Comparison of ENCODE assay signal across 8 mouse cellular contexts in genomic region chr17:86753931-86754805, GRCm38 (mm10). TPM values are rescaled to one million over a fixed set of nuclear protein-coding genes. Genes with fewer than 3 reads are reported as not detected.
DNase-seq lines count a peak whose midpoint lies in the region; ATAC-seq and TF ChIP-seq lines count a peak whose summit lies in the region.

No protein-coding gene starts in this region.

- TF ChIP-seq POLR2A in CH12.LX (IDR thresholded peaks at IDR 0.05; ENCODE audit: low read depth, low read length), result no peak

- H3K36me3 ChIP-seq in CH12.LX (replicated peaks in 1 of 2; ENCODE audit: control insufficient read depth in 1 of 2, insufficient read depth in 1 of 2, low read length in 1 of 2), result no peaks in the 10 kb centered on the region
- H3K36me3 ChIP-seq in hindbrain, postnatal 0 days (ENCODE audit: insufficient read depth, low read length), result no peaks in the 10 kb centered on the region
- no peaks in the 10 kb centered on the region for H3K36me3 ChIP-seq in liver, embryonic 13.5 days

- no peak overlapping the region for H3K4me2 ChIP-seq in CH12.LX (ENCODE audit: insufficient read depth, low read depth, poor library complexity, severe bottlenecking)
- peak overlapping the region; percentile 88 for H3K4me2 ChIP-seq in hindbrain, postnatal 0 days (ENCODE audit: low read depth, low read length)
- peak overlapping the region; percentile 70 for H3K4me2 ChIP-seq in liver, embryonic 13.5 days

- under 1% methylated on average over 55 of the region's 55 CpGs for WGBS in hindbrain, postnatal 0 days
- WGBS in liver, embryonic 13.5 days (ENCODE audit: insufficient replicate concordance), result under 1% methylated on average over 55 of the region's 55 CpGs

- dilution Hi-C loops in CH12.LX (cut with MboI; ENCODE audit: extremely low pct_ligation_motif_present, extremely low pct_unique_long_range_greater_than_20kb, low sequenced_read_pairs), result loop anchor here (25.0 kb wide), 1 partner anchor 92 kb away; no protein-coding TSS in a partner anchor

- in situ Hi-C loops in CH12.LX (cut with MboI; ENCODE audit: low pct_ligation_motif_present, low pct_unique_long_range_greater_than_20kb, low sequenced_read_pairs), result no loop called here

- no peak for TF ChIP-seq RAD21 in CH12.LX (IDR thresholded peaks at IDR 0.05; ENCODE audit: low read depth, low read length)

- H3K79me2 ChIP-seq in CH12.LX (replicated peaks; ENCODE audit: control insufficient read depth, extremely low read depth, insufficient read depth, poor library complexity, severe bottlenecking), result no peaks in the 10 kb centered on the region

- no peak overlapping the region for H3K27ac ChIP-seq in CH12.LX (ENCODE audit: insufficient read depth, low read depth)
- H3K27ac ChIP-seq in hindbrain, postnatal 0 days, result no peak overlapping the region
- no peak overlapping the region for H3K27ac ChIP-seq in liver, embryonic 13.5 days

- no peak for TF ChIP-seq EP300 in CH12.LX (IDR thresholded peaks at IDR 0.05; ENCODE audit: low read length)

- no peak overlapping the region for H3K4me3 ChIP-seq in CH12.LX (replicated peaks in 1 of 3; ENCODE audit: low read depth in 2 of 3, low read length in 2 of 3, poor library complexity in 1 of 3)
- H3K4me3 ChIP-seq in hindbrain, postnatal 0 days (ENCODE audit: low read length), result peak overlapping the region; percentile 37
- peak overlapping the region; percentile 57 for H3K4me3 ChIP-seq in liver, embryonic 13.5 days (replicated peaks)

- peaks cover 12% of the 10 kb centered on the region for H3K27me3 ChIP-seq in CH12.LX (replicated peaks)
- peaks cover 28% of the 10 kb centered on the region for H3K27me3 ChIP-seq in hindbrain, postnatal 0 days (ENCODE audit: insufficient read depth, low read length)
- peaks cover 68% of the 10 kb centered on the region for H3K27me3 ChIP-seq in liver, embryonic 13.5 days

- DNase-seq in CH12.LX (ENCODE audit: extremely low read depth), result no peak
- peak; percentile 62 for DNase-seq in adrenal gland, adult 8-10 months
- peak; percentile 57 for DNase-seq in gastrocnemius, postnatal 10 days
- no peak for DNase-seq in hindbrain, postnatal 0 days (ENCODE audit: low spot score)
- DNase-seq in liver, embryonic 13.5 days, result no peak
- peak; percentile 81 for DNase-seq in naive thymus-derived CD4-positive, alpha-beta T cell, adult 2 months (ENCODE audit: low read depth)
- peak; percentile 59 to 61 for DNase-seq in thymus, adult 18-20 months
- no peak for DNase-seq in layer of hippocampus, adult 9-11 months

- peaks cover 17% of the 10 kb centered on the region for H3K9me3 ChIP-seq in CH12.LX (replicated peaks; ENCODE audit: low read length)
- H3K9me3 ChIP-seq in hindbrain, postnatal 0 days (ENCODE audit: low read length), result no peaks in the 10 kb centered on the region
- no peaks in the 10 kb centered on the region for H3K9me3 ChIP-seq in liver, embryonic 13.5 days (replicated peaks)

- H3K4me1 ChIP-seq in CH12.LX (ENCODE audit: control insufficient read depth in 1 of 2, insufficient read depth in 2 of 2), result peaks cover 0 to 5% of the 10 kb centered on the region in 2 experiments; a peak in 1 of 4 replicates
- H3K4me1 ChIP-seq in hindbrain, postnatal 0 days (ENCODE audit: insufficient read depth, low read length), result no peaks in the 10 kb centered on the region
- peaks cover 18% of the 10 kb centered on the region for H3K4me1 ChIP-seq in liver, embryonic 13.5 days (replicated peaks)

- no peak for TF ChIP-seq CTCF in CH12.LX (conservative IDR thresholded peaks at IDR 0.05 in 1 of 2, IDR thresholded peaks at IDR 0.05 in 1 of 2; ENCODE audit: low read depth in 2 of 2, low read length in 2 of 2)
- no peak for TF ChIP-seq CTCF in hindbrain, postnatal 0 days (IDR thresholded peaks at IDR 0.05; ENCODE audit: low read depth)

- H3K9ac ChIP-seq in CH12.LX (ENCODE audit: insufficient read depth, low read depth), result no peak overlapping the region
- peak overlapping the region; percentile 2; the same call in 1 of the 2 replicates for H3K9ac ChIP-seq in hindbrain, postnatal 0 days (replicated peaks; ENCODE audit: low read length)
- H3K9ac ChIP-seq in liver, embryonic 13.5 days, result peak overlapping the region; percentile 53

- ATAC-seq in hindbrain, postnatal 0 days, result peak; percentile 34; the same call in 1 of the 2 replicates
- 0 out of 2 replicates have a peak, but pooled peaks have one; percentile 22 for ATAC-seq in liver, embryonic 13.5 days (ENCODE audit: low read depth)

TF ChIP-seq in CH12.LX, 34 proteins besides CTCF, POLR2A, EP300 and RAD21:
- TF ChIP-seq TCF12 (IDR thresholded peaks at IDR 0.05; ENCODE audit: low read depth, low read length) (0 out of 2 replicates have a peak, but pooled peaks have one; percentile 1), NELFE (IDR thresholded peaks at IDR 0.05; ENCODE audit: low read depth, low read length) (no peak)

RNA-seq across cellular contexts. Expression of gene Epas1, which starts 0.7 kb away (rescaled TPM):
- 0.08 and 0.17 TPM in 2 replicates for total RNA-seq in CH12.LX (2012; rRNA removed)
- total RNA-seq in CH12.LX (2014; rRNA removed), result 0.07 and 0.11 TPM in 2 replicates
- 0.14 and 0.16 TPM in 2 replicates for polyA plus RNA-seq in CH12.LX (2012; ENCODE audit: insufficient read length, low read depth)
- total RNA-seq in adrenal gland, adult 8-10 months (2022), result 100 to 1,000 TPM; 204 to 224 (median 215) TPM
- total RNA-seq in gastrocnemius, postnatal 10 days (2021), result 10 to 100 TPM; 76.9 to 88.9 TPM
- total RNA-seq in hindbrain, postnatal 0 days (2014; rRNA removed), result 16.7 and 18.1 TPM in 2 replicates
- 5.3 and 5.6 TPM in 2 replicates for polyA plus RNA-seq in hindbrain, postnatal 0 days (2015; fragmentation: Nextera tagmentation; extraction: Ambion mirVana)
- 1.3 and 1.4 TPM in 2 replicates for polyA plus RNA-seq in liver, embryonic 13.5 days (2015; fragmentation: Nextera tagmentation; extraction: Ambion mirVana)

Comparison
In these comparisons a context has a peak if more than half of its experiments do, and no peak if none do; other contexts are left out.
1. DNase-seq: peak in adrenal gland, adult 8-10 months (single experiment), gastrocnemius, postnatal 10 days (single experiment), naive thymus-derived CD4-positive, alpha-beta T cell, adult 2 months (single experiment) and thymus, adult 18-20 months (2 of 2); none in CH12.LX (single experiment), hindbrain, postnatal 0 days (single experiment), liver, embryonic 13.5 days (single experiment) and layer of hippocampus, adult 9-11 months (single experiment).
2. H3K4me3 ChIP-seq: peak in hindbrain, postnatal 0 days (single experiment) and liver, embryonic 13.5 days (single experiment); none in CH12.LX (0 of 3).
3. RNA of gene Epas1, which starts 0.7 kb away (total RNA-seq): 204 to 224 TPM in adrenal gland, adult 8-10 months, 76.9 to 88.9 TPM in gastrocnemius, postnatal 10 days and 16.7 to 18.1 TPM in hindbrain, postnatal 0 days; 0.07 to 0.17 TPM in CH12.LX; every median in the first group is over 10 times any median in the second.